Mouse (Mus musculus) retina, adult 2 months (tissue): ENCODE data around the gene Pik3r2.
A peak's percentile ranks its signal among the peaks of the same experiment; 100 is the strongest.

ENCODE experiments used
- DNase-seq: peaks from one replicate; pipeline ENCODE4 v3.0.0-alpha.2; 2012; ENCODE audit warnings: low read depth, low spot score

Gene Pik3r2

DNA sequence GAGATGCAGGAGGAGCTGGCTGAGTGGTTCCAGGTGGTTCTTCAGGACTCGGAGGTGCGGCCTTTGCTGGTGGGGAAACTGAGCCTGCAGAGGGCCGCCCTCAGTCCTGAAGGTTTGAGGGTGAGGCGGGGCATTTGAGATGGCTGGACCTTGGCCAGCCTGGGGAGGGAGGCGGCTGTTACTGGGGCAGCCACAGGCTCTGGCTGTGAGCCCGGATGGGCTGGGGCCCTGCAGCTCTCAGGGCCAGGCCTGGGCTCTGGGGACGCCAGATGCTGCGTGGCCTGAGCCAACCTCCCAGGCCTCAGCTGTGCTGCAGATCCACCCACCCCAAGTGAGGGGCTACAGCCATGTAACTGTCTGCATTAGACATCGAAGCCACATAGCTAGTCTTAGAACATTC is 2.7 kb downstream of the Pik3r2 start:
- DNase-seq = no peak

DNA sequence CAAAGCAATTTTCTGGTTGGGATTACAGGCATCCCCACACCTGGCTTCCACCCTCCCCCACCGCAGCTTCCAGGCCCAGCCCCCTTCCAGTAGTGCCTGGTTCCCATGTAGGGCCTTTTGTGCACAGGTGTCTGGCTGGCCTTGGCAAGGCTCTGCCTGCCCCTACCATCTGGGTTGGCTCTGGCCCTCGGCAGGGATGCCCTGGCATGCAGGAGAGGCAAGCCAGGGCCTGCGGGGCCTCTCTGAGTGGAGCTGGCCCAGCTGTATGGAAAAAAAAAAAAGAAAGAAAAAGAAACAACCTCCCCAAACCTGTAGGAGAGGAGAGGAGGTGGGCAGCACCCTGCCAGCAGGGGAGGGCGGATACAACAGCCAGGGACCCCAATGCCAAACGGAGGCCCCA is 3.1 kb downstream of the Pik3r2 start:
- DNase-seq = no peak

DNA sequence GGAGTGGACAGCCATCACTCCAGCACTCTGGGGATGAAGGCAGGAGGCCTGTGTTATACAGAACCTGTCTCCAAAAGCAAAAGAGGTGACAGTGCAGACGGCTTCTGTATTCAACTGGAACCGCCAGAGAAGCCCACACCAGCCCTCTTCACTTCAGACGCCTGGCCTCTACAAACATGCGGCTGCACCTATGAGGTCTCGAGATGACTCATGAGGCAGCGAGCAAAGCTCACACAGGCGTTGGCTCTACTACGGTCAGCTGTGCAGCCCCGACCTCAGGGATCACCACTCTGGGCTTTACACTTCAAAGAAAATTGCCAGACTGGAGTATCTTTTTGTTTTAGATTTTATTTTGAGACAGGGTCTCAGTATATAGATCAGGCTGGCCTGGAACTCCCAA is 3.6 kb downstream of the Pik3r2 start:
- DNase-seq = no peak

DNA sequence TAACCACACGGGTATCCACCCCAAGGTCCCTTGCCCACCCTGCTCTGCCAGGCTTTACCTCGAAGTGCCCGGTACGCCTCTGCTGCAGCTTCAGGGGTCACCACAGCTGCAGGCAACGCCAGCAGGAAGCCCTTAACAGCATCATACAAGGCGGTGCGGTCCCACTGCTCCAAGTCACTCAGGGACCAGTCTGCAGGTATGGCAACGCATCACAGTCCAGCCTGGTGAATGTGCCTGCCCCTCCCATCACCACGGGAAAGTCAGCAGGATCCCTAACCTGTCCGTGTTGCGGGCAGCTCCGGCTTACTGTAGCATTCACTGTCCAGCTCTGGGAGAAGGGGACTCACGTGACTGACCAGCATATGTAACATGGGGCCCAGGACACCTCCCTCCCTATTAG is 4.4 kb downstream of the Pik3r2 start:
- no peak for DNase-seq

DNA sequence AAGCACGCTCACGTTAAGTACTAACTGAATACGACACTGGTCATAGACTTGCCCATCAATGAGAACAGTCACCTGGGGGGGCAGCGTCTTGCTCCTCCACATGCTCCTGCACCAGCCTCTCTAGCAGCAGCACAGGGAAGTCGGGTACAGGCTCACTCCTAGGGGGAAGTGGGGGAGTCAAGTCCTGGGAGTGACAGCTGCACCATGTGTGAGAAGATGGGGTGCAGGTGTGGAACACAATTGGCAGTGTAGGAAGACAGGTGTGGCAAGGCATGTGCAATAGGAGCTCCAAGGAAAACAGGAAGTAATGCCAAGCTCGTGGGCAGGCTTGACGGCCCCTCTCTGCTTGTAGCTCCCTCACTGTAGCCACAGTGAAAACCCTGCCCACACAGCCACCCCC is 5.3 kb downstream of the Pik3r2 start:
- no peak for DNase-seq

DNA sequence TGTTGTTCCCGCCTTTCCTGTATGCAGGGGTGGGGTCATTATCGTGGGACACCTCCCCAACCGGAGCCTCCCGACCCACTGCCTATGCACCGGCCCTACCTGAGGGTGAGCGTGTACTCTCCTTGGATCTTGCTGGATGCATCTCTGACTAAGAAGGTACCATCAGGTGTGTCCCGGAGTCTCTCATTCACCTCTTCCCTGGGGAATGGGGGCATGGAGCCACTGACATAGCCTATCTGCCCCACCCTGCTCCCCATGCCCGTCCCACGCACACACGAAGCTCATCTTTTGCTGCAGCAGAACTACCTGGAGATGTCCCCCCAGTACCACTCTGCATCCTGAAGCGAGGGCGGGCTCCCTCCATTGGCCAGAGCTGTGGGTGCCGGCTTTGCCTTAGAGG is 5.8 kb downstream of the Pik3r2 start:
- DNase-seq = no peak

DNA sequence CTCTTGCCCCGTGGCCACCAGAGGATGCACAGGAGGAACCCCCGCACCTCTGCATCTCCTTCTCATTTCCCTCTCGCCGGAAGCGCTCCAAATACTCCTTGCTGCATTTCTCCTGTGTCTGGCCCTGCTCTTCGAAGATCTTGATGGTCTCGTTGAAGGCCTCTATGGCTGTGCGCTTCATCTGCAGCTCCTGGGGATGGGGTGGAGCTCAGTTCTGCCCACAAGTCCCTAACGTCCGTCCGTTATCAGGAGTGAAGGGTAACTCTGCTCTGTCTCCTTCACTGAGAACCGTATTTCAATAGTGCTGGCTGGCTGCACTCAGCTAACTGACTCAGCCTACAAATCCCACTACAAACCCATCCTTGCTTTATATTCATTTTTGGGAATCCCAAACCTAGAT is 6.7 kb downstream of the Pik3r2 start:
- DNase-seq = no peak

DNA sequence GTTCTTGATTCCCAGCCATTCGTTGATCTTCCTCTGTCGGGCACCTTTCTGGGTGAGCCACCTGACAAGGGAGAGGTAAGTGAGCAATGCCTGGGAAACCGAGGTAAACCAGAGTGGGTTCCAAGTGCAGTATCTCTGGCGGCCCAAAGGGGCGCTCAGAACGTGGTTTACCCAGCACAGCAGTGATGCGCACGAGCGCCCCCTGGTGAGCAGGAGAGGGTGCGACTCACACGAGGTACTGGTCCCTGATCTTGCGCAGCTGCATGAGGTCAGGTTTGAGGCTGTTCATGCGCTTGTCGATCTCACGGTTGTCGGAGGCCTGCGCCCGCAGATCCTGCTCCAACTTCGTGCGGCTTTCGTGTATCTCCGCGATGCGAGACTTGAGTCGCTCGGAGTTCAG is 7.2 kb downstream of the Pik3r2 start:
- peak; percentile 82 for DNase-seq

DNA sequence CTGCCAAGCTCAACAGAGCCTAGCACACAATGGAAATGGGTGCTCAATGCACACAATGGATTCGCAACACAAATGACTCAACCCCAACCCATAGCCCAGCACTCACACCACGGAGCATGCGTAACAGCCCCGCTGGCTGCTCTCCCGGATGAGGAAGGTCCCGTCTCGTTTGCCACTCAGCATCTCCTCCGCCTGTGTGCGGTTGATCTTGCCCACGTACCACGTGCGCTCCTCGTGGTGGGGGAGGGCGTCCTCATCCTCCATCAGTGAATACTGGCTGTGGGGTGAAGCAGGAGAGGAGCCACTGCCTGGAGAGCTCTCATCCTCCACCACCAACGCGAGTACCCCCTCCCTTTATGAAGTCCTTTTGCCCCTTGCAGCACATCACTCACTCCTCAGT is 7.6 kb downstream of the Pik3r2 start:
- DNase-seq = no peak

DNA sequence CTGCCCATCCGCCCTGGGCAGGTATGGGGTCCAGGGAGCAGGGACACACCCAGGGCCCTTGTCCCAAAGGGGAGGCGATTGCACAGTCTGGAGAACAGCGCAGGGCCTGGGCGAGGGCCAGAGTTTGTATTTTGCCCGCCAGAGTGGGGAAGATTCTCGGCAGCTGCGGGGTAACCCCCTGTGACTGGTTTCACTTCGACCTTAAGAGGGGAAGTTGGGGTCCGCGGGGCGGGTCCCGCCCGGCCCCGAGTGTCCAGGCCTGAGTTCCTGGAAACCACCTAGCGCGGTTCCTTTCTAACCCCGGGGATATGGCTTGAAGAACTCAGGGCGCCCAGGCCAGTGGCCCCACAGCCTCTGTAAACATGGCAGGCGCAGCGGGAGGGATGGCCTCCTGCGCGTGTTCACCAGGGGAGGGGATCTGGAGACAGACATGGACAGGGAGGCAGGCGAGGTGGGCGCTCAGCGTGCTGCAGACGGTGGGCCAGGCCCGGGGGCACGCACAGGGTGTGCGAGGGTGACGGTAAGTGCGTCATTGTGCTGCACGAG is 8.2 kb downstream of the Pik3r2 start:
- DNase-seq = no peak

DNA sequence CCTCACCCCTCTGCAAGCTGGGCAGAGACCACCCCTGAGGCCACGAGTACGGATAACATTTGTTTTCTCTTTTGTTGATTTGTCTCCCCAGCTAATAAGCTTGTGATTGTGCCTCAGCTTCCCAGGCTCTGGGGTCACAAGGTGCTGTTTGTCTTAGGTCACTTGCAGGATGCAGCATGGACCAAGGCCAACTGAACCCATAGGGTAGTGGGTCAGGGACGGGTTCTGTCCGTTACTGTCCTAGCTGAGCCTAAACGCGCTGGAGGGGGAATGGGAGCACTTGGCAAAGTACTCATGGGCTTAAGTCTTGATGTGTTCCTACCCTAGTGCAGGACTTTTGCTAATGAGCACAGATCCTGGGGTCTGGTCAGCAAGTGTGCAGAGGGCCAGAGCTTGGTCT is 9.0 kb downstream of the Pik3r2 start:
- no peak for DNase-seq

DNA sequence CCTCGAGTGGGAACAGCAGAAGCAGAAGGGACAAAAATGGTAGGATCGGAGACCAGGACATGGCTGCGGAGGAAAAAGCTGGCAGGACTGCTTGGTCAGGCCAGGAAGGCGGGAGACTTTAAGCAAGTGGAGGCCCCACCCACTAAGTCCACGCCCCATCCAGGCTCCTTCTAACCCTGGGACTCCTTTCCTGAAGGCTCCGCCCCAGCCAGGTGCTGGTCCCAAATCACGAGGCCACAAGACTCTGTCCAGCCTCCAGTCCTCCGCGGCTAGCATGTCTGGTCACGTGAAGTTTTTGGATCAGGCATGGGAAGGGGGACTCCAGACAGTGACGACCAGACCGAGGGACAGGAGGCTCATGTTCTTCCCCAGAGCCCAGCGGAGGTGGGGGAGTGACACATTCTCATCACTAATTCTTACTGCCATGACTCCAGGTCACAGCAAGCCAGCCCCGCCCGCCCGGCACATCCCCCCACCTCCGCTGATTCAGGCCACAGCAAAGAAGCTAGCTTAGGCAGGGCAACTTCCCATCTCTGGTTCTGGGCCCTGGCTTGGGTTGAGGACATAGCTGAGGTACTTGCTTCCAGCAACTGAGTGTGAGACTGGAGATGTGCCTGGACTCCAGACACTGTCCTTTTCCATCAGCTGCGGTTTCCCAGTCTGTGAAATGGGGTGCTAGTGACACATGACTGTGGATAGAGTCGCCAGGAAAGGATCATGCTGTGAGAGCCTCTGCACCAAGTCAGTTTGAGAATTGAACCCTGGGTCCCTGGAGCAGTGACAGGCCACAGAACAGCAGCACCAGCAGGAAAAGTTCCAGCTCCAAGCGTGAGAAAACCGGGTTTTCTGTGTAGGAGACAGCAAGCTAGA is 9.7 kb downstream of the Pik3r2 start:
- no peak for DNase-seq

DNA sequence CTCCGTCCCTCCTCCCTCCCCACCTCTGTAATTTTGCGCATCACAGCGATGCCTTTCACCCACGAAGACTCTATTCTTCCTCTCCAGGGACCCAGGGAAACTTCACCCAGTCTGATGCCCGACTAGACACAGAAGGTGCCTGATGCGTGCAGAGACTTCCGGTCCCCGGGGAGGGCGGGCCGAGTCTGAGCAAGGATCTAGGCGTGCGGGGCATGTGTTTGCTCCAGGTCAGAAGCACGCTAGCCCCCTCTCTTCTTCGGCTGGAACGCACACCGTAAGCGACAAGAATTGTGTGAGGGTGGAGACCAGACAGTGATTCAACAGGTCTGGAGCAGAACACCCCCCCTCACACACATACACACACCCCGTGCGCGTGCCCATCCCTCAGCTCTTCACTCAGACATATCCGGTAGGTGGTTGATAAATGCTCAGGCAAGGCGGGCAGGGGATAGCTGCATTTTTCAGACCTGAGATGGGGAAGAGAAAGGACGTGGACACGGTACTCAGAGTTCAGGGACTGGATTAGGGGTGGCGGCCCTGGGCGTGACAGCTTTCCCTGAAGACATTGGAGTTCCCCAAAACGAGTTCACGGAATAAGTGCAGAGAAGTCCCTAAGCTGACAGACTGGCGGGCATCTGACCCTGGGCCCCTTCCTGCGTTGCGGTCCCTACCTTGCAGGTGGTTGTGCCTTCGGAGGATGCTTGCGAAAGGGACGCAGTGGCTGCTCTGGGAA is 10.5 kb downstream of the Pik3r2 start:
- no peak for DNase-seq

DNA sequence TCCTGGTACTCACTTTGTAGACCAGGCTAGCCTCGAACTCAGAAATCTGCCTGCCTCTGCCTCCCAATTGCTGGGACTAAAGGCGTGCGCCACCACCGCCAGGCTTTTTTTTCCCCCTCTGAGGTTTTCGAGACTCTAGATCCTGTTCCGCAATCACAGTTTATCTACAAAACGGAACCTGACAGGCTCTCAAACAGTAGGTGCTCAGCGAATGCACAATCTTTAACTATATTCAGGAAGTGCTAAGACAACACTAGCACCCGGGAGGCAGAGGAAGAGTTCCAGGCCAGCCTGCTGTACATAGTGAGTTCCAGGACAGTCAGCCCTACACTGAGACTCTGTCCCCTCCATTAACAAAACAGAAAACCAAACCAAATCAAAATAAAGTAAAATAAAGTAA is 11.2 kb downstream of the Pik3r2 start:
- DNase-seq = no peak

DNA sequence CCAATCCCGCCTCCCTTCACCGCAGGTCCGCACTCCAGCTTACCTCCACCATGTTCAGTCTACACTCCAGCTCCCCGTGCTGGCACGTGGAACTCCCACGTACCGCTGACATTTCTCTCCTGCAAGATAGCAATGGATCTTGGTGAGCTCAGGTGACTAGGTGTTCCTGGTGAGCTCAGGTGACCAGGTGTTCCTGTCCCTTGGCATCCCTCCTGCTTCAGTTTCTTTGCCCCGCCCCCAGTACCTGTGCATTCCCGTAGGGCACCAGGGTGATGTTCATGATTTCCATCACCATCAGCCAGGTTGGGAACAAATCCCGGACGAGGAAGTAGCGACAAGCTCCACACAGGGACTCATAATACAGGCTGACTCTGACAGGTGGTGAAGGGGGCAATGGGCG is 11.8 kb downstream of the Pik3r2 start:
- no peak for DNase-seq

DNA sequence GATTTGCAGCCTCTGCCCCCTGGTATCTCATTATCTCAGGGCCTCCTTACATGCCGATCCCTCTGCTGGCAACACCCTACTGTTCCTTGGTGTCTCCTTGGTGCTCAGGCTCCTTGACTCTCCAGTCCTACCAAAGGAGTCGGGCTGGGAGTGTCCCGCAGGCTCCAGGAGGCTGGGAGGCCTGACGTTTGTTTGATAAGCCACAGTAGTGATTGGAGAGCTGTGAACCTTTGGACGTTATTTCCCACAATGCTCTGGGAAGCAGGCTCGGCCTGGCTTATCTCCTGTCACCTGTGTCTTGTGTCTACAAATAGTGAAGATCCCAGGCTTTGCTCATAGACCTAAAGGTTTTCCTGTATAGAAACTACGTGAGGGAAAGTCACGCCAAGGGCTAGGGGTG is 12.5 kb downstream of the Pik3r2 start:
- no peak for DNase-seq

DNA sequence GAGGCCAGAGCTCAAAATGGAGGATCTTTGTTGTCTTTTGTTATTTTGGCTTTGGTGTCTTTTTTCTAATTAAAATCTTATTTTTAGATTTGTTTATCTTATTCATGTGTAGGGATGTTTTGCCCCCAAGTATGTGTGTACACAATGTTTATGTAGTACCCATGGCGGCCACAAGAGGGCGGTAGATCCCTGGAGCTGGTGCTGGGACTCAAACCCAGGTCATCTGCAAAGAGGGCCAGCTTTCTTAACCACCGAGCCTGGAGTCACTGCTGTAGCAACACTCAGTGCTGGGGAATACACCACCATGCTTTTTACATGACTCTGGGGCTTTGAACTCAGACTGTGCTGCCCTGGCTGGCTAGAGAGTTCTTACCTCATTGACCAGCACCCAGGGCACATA is 13.2 kb downstream of the Pik3r2 start:
- DNase-seq = no peak

DNA sequence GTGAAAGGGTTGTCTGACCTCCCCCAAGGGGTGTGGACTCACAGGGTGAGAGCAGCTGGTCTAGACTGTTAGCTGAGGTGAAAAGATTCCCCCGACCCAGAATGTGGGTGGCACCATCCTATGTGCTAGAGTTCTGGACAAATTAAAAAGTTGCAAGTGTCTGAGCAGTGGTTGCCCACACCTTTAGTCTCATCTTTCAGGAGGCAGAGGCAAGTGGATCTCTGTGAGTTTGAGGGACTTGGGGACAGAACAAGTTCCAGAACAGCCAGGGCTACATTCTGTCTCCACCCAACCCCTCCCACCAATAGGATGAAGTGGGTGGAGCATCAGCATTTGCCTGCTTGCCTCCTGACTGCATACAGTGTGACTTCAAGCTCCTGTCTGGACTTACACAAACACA is 14.4 kb downstream of the Pik3r2 start:
- DNase-seq = no peak

DNA sequence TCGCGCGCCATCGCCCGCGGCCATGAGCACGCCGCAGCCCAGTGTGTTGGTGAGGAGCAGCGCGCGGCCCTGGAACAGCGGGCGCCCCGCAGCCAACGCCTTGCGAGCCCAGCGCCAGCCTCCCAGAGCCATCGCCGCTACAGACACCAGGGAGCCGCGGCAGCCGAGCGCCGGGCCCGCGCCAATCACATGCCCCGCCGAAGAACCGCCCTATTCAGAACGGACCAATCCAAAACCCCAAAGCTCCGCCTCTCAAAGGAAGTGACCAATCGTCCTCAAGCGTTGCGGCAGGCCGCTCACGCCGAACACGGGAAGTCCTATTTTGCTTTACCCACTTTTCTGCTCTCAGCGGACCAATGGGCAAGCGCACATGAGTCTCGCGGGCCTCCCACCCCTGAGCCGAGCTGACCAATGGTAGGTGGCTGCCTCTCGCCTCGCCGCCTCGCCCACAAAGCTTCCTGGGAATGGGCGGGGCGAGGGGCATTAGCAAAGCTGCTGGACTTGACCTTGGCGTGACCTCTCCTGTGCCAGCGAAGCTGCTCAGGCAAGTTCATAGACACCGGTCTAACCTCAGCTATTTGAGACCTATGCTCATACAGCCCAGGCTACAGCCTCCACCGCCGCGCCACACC is 15.6 kb downstream of the Pik3r2 start, which contains the start of gene Mpv17l2:
Gene Mpv17l2 (minus strand): TSS at position 172 of the 632 bp plus-strand sequence.
- DNase-seq = peak; percentile 96

DNA sequence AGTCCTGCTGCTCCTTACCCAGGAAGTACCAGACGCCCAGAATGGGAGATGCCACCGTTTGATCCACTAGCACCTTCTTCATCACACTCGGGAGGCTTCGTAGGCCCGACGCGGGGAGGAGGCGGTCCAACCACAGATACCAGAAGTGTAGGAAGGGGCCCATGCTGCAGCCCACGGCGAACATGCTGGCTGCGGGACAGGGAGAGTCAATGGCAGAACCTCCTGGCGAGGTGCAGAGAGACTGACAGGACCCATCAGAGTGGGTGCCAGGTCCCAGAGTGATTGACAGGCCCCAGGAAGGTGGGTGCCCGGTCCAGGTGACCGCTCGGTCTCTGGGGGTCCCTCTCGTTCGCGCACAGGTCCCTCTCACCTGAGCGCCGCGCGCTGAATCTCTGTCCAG is 16.2 kb downstream of the Pik3r2 start:
- DNase-seq = no peak

DNA sequence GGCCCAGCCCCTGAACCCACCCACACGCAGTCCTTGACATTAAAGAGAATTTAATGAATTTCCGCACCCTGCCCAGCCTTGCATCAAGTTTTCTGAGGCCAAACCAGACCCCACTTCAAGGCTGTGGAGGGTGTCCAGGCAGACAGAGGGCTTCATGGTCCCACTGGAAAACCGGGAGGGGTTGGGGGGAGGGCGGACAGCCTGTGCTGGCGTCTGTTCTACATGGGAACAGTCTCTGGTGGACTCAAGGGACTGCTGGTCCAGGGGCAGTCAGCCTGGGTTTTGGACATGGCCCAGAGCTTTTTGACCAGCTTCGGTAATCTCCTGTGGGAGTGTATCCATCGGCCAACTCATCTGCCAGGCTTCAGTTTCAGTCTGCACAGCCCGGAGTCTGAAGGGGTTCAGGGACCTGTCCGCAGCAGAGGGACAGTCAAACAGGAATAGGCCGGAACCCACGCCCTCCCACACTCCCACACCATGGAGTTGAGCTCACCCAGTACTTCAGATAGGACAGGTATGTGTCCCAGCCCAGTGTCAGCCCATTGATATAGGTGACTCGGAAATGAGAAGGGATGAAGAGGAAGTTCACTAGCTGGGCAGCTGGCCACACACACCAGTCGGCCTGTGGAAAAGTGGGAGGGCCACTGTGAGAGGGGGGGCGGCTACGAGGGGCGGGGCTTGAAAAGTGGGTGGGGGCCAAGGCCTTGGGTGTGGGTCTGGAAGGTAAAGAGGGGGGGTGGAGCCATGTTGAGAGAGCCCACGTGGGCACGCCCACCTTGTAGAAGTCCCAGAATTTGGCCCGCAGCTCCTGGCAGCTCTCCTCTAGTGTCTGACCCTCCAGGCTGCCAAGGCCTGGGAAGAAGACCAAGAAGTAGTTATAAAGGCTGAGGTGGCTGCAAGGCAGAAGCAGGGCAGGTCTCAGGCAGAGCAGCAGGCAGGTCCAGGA is 17.6 kb downstream of the Pik3r2 start:
- no peak for DNase-seq
